Mouse (Mus musculus) megakaryocyte progenitor cell, adult 5-6 weeks (primary cell): ENCODE measurements around the gene Nek8. TPM values are rescaled to one million over a fixed set of nuclear protein-coding genes. Genes with fewer than 3 reads are reported as not detected.

Source experiments
- ATAC-seq: replicated peaks from 2 replicates; pipeline ENCODE4 v1.8.0; 2016; ENCODE audit warnings: mild to moderate bottlenecking, moderate TSS enrichment, inconsistent platforms; ENCODE audit not compliant: poor library complexity
- total RNA-seq, 2 experiments: library from RNA; stranded (forward) in 1 of 2; stranded (reverse) in 1 of 2; fragments of 157-497, 149-512 nt in 1 of 2; fragments of 200-1000 nt in 1 of 2; gene quantifications; 2 replicates each; pipeline versions ENCODE4 v1.2.3 to v1.2.4; 2015 to 2017

The Nek8 gene
- total RNA-seq, 2 experiments from 2014 or later = 6.0 to 7.8 TPM

DNA sequence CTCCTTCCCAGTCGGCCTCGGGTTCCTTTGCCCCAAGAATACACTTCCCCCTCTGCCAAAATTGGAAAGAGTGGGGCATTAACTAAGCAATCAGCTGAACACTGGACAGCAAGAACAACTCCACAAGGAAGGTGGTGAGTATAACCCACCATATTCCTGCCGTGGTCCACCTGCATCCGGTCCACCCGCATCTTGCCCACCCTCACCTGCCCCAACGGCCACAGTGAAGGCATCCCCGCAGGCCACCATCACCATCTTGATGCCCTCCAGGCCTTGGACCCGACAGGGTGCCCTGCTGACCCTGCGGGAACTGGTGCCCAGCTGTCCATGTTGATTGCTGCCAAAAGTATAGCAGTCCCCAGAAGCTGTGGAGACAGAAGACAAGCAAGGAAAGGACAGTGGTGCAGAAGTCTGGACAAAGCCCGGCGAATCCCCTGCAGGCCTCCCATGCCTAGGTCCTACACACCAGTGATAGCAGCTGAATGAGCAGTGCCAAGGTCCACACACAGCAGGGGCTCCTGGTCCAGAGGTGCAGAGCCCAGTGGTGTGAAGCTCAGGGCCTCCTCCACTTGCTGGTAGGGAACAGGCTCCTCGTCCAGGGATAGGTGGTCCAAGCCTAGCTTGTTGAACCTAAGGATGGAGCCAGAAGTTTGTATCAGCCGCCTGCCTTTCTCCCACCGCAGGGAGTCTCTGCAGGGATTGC lies 9.1 kb downstream of the Nek8 start:
- no peak for ATAC-seq

DNA sequence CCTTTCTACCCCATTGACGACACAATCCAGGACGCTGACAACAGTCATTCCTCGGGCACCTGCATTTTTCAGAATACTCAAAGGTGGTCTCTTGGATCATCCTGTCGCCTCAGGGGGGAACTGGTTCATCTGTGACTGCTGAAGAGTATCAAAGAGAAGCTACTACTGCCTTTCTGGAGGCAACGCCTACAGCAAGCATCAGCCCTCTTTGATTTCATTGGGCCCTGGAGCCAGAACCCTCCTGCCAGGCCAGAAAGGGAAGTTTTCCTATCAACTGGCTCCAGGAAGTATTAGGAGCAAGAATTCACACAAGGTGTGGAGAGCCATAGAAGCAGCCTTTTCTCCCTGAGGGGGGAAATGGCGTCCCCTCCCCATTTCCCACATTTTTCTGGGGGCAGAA lies 9.8 kb downstream of the Nek8 start:
- no peak for ATAC-seq

DNA sequence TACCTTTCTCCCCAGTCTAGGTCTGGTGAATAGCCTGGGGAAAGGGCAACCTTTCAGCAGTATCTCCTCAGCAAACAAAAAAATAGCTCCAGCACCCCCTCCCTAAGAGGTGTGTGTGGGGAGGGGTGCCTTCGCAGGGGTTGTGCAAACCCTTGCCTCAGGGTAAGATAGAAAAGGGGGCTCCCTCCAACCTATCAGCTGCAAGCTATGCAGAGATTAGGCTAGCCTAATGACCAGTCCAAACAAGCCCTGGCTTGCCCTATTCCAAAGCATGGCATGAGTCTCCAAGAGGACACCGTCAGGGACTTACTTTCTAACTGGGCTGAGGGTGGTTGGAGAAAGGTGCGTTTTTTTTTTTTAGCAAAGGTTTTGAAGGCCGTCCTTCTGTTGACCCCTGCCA lies 10.3 kb downstream of the Nek8 start:
- ATAC-seq = no peak

DNA sequence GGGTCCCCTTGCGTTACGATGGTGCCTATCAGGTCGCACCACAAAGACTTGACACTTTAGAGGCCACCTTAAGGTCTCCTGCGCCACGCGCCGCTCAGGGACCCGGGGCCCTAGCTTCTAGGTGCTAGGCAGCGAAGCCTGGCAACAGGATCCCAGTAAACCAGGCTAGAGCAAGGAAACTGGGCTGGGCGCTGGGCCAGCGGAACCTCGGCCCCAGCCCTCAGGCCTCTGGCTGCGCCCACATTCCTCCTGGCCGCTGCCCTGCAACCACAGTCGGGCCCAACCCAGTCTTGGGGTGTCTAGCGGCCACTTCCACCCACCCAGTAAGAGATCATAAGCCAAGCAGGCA lies 10.7 kb downstream of the Nek8 start:
- peak; percentile 15; the same call in 1 of the 2 replicates for ATAC-seq

DNA sequence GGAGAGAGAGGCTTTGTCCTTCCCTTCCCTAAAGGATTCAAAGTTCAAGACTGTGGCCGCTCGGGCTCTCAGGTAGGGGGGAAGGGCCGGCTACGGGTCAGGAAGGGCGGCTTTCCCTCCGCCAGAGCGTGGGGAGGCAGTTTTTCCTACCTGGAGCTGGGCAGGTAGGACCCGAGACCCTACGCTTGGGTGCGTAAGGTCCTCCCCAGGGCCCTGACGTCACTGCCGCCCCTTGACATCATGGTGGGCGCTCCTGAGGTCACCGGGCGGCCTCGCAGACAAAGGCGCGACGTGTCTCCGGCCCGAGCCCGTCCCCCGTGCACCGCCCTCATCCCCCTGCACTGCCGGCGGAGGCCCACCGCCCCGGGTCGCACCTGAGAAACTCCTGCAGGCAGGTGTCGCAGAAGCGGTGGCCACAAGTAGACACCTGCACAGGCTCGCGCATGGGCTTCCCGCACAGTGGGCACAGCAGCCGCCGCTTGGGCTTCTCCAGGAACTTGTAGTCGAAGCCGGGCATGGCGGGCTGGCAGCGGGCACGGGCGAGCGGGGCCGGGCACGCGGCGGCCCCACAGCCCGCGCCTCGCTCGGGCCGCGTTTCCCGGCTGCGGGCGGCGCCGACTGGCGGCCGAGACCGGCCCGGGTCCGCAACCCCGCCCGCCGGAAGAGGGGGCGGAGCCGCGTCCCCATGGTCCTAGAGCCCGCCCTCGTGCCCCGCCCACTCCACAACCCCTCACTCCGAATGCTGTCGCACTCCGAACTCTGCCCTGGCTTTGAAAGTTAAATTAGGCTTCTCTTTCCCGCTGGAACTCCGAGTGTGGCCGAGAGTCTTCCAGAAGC lies 11.3 kb downstream of the Nek8 start, which contains the start of gene Traf4:
TSS of gene Traf4 (minus strand) at position 666 of the 837 bp plus-strand sequence.
- ATAC-seq = peak; percentile 52

DNA sequence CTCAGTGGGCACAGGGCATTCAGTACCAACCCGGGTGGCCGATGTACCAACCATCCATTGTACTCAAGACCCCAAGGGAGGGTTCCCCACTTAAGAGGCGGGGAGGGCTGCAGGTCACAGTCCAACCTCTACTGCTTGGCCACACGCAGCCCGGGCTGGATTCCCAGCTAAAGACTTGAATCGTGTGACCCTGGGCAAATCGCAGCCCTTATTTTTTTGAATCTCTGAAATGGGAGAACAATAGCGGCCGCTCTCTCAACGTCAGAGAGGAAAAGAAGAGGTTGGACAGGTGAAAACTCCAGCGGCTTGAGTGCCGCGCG lies 11.9 kb downstream of the Nek8 start:
- no peak for ATAC-seq

DNA sequence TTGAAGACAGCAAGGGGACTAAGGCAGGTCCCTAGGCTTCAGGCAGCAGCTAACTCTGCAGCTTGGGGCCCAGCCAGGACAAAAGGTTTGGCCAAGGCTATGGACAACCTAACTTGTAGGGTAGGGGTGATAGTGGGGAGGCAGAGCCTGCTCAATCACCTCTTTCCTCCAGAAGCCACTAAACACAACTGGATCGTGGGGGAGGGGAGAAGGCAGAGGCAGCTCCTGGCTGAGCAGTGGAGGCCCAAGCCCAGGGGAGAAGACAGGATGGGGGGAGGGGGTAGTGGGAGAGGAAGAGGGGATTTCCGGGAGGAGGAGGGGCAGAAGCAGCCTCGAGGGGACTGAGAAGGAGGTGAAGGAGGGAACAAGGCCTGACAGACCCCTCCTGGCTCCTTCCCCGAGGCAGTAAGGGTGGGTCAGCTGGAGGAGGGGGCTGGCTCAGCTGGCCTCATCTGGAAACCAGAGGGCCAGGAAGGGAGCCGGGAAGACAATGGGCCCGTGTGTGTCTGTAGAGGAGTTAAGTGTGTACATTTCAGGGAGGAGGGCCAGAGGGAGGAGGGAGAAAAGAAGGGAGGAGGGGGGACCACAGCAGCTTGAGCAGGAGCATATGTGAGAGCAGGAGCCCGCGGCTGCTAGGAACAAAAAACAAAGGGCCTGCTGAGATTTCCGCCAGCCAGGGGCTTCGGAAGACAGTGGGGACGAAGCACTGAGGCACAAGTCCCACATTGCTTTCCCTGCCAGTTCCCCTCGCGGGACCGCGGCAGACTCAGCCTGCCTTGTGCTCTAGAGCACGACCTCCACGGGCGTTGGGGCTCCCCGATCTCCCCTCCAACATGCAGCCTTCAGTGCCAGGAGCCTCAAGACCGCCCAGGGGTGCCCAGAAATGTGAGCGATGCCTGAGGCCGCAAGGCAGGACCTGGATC lies 12.5 kb downstream of the Nek8 start:
- ATAC-seq = no peak

DNA sequence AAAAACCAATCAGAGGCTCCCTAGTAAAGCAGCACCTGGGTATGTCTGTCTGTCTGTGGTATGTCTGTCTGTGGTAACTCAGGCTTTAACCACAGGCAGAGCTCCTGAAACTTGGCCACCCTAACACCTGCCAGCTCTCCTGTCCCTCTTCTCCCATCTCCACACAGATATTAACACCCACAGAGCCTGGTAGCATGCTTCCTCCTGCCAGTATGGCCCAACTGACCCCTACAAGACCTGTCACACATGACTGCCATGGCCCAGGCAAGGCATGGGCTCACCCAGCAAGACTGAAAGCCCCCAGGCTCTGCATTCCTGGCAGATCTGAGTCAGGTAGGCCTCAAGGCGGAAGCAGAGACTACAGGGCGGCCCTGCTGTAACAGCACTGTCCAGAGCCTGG lies 13.4 kb downstream of the Nek8 start:
- ATAC-seq = no peak

DNA sequence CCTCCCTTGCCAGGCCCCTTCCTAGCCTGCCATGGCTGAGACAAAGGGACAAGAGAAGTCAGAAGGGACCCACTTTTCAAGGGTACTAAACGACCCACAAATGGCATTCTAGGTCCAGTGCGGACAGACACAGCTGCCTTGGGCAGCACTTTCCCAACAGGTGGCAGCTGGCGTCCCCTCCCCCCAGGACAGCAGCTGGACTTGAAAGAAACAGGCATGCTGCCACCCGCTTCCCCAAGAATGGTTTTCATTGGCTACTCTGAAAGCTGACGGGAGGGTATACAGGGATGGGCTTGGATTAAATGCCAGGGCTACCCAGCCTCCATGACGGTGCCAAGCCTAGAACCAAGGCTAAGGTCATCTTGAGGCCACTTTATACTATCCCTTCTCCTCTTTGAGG lies 14.0 kb downstream of the Nek8 start:
- no peak for ATAC-seq

DNA sequence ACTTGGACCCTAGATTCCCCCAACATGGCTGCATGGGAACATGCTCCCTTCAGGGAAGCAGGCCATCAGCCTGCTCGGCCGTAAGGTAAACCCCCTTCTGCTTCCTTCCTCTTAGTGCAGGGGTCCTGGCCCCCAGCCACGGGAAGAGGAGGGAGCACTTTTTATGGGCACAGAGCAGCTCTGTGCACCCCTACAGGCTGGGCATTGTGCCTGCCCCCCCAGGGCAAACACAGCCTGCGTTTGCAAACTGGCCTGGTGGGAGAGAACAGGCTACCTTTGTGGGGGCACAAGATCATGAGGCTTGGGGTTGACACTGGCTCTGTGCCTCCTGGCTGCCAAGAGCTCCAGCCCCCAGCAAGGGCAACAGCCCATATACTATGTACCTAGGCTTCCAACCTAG lies 14.5 kb downstream of the Nek8 start:
- ATAC-seq = no peak

DNA sequence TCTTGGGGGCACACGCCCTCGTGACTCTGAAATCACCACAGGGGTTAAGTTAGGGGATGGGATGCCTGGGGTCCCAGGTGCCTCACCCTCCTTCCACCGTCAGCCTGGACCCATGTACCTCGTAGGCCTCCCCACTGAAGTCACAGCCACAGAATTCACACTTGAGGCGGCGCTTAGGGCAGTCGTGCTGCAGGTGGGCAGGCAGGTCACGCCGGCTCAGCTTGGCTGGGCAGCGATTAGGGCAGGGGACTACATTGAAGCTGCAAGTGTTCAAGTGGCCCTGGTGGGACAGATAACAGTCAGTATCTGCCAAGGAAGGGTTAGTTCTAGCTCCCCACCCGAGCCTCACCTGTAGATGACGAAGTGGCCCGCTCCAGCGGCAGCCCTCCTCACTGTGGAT lies 15.3 kb downstream of the Nek8 start:
- no peak for ATAC-seq

DNA sequence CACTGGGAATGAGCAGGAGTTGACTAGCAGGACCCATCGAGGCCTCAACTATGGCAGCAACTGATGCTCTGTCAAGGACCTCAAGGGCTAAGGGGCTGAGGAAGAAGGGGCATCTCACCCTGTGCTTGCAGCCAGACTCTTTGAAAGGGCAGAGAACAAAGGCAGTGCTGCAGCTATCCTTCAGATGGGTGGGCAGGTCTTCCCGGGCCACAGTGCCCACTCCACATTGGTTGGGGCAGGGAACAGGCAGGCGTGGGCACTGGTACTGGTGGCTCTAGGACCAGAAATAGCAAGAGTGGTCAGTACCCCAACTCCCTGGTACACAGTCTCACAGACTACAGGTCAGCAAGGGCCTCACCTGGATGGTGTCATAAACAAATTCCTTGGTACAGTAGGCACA lies 15.8 kb downstream of the Nek8 start:
- ATAC-seq = no peak

DNA sequence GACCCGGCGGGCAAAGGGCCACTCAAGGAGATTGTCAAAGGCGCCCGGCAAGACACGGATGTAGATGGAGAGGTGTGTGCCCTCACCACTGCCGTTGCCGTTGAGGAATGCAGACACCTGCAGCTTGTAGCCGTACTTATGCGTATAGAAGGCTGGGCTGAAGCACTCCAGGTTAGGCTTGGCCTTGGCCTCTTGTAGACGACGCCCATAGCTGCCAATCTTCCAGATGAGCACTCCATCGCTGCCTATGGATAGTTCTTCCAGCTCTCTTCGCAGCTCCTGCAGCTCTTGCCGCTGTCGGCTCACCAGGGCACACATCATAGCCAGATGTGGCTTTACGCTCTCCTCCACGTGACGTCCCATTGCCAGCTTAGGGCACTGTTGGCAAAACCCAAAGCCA lies 16.3 kb downstream of the Nek8 start:
- no peak for ATAC-seq

DNA sequence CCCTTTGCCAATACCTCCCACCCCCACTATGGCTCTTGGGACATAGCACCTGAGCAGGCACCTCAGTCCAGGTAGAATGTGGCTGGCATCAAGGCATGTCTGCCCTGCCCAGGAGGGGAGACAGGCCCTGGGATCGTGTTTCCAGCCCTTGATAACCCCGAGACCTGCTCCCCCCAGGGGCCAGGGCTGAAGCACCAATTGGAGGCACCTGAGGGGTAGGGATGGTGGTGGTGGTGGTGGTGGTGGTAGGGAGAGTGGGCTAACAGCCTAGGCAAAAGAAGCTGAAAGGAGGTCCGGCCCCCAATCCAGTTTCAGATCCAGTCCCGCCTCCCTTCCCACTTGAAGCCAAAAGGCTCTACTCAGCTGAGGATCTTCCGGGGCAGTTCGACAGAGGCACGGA lies 16.9 kb downstream of the Nek8 start:
- no peak for ATAC-seq

DNA sequence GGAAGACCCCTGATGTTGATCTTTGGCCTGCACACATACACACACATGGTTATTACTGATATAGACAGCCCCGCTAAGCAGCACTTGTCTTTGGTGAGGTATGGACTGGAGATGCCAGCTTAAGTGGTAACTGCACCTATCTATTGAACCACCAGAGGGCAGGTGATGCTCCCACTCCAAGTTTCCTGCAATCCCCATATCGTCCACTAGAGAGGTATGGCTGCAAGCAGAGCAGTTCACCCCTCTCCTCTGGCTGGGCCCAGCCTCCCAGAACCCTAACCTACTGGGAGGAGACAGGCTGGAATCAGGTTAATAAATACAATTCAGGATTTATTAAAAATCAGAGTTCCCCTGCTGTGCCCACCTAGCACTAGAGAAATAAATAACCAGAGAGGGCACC lies 17.4 kb downstream of the Nek8 start:
- ATAC-seq = peak; percentile 99

DNA sequence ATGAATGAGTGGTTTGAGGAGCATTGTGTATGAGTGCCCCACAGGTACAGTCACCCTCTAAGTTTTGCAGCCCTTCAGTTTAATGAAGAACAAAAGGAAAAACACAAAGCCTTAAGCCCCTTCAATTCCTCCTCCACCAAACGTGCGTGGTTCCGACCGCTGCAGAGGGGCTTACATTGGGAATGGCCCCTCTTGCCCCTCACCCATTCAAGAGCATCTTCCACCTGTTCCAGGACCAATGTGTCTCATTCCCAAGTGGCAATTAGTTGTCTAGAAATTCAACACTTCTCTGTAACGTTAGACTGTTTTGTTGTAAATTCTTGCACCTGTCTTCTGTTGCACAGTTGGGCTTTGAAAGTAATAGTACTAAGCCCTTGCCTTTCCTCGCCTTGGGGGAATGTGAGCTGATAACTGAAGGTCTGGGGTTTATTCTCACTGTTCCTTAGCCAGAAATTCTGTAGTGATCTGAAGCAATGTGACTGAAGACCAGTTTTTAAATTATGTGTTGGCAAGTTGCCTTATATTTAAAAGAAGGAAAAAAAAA lies 20.2 kb downstream of the Nek8 start:
- ATAC-seq = no peak

DNA sequence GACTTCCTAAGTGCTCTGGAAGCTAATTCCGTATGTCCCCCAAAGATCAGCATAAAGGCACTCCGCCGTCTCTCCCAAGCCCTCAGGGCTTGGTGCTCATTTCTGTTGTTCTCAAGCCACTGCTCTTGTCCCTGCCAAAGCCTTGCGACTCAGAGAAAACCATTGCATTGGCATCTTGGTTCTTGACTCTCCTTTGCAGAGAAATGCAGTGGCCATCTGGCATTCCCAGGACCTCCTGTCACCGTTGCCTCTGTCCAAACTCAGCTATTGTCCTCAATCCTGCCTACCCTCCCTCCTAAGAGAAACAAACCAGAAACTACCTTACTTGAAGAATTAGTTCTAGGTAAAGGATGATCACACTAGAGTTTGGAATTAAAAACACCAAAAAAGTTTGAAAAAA lies 20.8 kb downstream of the Nek8 start:
- no peak for ATAC-seq

DNA sequence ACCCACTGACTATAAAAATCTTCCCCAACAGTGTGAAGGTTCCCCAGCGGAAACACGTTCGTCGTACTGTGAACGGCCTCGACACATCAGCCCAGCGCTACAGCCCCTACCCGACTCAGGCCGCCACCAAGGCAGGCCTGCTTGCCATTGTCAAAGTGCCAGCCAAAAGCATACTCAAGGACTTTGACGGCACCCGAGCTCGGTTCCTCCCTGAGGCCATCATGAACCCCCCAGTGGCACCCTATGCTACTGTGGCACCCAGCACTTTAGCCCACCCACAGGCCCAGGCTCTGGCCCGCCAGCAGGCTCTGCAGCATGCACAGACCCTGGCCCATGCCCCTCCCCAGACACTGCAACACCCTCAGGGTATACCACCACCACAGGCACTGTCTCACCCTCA lies 22.7 kb downstream of the Nek8 start:
- ATAC-seq = no peak

DNA sequence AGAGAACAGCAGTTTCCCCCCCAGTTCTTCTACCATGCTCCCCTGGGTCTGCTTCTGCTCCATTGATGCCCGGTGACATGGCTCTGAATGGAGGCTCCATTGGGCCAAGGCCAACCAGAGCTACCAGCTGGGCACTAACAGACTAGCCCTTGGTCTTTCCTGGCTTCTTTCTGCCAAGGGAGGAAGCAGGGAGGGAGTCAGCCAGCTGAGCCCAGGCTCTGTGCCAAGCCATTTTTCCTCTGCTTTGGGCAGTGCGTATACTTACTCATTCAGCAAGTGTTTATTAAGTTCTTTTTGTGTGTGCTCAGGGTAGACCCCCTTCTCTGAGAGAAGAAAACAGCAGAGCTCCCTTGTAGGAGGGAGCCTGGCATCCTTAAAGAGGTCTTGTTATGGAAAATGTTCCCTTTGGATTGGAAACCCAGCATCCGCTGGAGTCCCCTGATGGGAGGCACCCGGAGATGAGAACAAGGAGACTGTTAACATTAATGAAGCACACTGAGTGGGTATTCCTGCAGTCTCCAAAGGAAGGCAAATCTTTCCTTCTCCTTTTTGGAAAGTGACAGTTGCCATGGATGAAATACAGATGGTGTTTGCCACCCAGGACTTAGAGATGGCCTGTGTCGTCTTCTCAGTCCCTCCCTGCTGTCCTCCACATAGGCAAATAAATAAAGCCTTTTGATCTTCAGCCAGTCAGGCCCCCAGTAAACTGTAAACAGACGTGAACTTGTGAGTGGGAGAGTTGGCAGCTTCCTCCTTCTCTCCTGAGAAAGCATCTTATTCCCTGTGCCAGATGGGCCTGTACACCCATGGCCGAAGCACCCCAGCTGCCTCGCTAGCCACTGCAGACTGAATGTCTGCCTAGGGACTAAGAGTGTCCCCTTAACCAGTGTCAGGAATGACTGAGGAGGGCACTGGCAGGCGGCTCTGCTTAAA lies 23.9 kb downstream of the Nek8 start:
- ATAC-seq = no peak

DNA sequence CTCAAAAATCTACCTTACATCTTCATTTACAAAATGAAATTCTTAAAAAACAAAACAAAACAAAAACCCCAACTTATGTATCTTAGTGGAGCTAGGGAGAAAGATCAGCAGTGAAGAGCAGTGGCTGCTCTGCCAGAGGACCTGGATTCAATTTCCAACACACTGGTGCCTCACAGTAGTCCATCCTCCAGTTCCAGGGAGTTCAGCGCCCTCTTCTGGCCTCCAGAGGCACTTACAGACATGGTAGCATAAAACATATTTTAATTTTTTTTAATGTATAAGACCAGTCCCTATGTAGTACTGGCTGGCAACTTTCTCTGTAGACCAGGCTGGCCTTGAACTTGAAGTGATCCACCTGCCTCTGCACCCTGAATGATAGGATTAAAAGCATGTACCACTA lies 25.3 kb downstream of the Nek8 start:
- peak; percentile 86 for ATAC-seq
